Mouse (Mus musculus) c-Kit-positive CD71-positive TER-119-positive erythroid progenitor cells, embryonic 14.5 days (primary cell): ENCODE results near the gene Vgll4.
"Not testable (repeated sequence)": the region's sequence is repeated elsewhere in the genome, so short reads cannot be mapped to it uniquely, and the experiment has no call there.

ENCODE experiments used
- DNase-seq: peaks from one replicate; pipeline ENCODE4 v3.0.0-alpha.2; 2013; ENCODE audit warnings: low spot score

Vgll4 gene

GRCm38 (mm10) chr6:114893427-114894209, 76.2 kb downstream of the Vgll4 start:
- no peak for DNase-seq

DNA sequence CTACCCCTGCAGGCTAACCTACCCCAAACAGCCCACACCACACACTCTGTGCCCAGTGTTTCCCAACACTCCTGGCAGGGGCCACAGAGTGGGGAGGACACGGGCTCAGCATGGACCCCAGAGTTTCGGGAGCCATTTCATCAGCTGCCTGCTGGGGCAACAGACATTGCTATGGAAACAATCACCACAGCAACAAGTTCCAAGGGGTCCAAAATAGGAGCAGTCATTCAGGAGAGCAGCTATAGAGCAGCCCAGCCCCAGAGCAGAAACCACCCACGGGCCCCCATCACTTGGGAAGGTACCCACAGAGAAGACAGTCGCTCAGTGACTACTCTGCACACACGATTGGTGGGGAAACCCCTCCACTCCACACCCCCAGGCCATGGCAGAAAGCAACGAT, 77.4 kb downstream of the Vgll4 start:
- no peak for DNase-seq

GRCm38 (mm10) chr6:114891771-114892170, 78.0 kb downstream of the Vgll4 start:
- no peak for DNase-seq

DNA sequence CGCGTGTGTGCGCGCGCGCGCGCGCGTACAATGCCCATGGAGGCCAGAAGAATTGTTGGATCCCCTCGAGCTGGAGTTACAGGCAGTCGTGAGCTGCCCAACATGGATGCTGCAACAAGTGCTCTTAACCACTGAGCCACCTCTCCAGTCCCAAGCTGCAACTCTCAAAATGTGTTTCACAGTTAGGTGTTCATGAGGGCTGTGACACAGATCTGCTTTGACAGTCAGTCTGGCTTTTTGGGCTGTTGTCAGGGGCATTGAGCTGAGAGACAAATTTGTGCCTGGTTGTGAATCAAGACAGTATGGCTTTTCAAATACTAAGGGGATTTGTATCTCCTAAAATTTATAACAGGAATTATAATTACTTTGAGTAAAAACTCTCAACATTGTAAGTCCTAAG, 78.5 kb downstream of the Vgll4 start:
- DNase-seq, result no peak

DNA sequence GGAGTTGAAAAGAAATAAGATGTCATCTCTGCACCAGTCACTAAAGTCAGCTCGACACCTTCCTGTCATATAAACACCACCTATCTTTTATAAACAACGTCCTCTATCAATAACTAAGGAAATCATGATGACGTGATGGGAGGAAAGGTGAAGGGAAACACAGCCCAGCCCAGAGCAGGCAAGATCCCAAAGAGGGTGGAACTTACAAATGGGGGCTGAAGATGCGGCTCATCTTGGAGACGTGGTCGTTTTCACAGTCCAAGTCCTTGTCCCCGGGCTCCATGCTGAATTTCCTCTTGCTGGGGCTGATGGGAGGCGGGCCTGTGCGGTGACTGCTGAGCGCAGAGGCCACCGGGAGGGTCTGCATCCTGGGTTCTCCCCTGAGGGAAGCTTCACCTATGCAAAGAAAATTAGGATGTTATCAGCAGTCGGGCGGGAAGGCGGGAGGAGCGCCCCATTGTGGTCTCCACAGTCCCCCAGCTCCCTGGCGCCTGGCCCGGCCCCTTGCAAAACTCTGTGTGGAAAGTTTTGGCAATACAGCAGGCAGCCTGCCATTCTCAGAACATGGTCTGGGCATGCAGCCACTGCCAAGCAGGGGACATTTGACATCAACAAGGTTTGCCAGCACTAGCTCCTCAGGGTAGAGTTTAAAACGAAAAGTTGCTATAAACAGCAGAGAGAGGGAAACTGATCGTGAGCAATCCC, 79.2 kb downstream of the Vgll4 start:
- no peak for DNase-seq

DNA sequence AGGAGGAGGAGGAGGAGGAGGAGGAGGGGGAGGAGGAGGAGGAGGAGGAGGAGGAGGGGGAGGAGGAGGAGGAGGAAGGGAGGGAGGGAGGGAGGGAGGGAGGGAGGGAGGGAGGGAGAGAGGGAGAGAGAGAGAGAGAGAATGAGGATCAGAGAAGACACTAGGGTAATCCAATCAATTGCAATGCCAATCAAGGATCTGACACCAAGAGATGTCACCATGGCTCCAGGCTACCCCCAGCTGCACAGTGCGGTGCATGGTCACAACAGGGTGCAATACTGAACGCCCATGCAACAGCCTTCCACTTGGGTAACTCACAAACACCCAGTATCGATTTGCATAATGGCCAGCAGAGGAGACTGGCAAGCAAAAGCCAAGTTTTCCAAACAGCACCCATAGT, 79.8 kb downstream of the Vgll4 start:
- not testable (repeated sequence) for DNase-seq

DNA sequence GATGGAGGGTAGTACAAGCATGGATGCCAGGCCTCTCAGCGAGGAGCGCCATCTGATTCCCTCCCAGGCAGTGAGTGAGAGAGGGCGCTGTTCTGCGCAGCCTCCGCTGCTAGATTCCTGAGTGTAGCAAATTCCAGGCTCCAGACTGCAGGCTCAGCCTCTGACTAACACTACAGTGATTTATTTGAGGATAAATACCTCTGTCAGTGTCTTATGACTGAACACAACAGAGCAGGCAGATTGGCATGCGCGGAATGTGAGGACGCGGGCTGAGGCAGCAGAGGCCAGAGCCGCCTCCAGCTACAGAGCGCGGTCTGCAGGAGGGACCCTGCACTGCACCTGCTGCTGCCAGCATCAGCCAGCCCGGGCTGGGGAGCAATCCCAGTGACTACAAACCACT, 80.9 kb downstream of the Vgll4 start:
- DNase-seq, result no peak

DNA sequence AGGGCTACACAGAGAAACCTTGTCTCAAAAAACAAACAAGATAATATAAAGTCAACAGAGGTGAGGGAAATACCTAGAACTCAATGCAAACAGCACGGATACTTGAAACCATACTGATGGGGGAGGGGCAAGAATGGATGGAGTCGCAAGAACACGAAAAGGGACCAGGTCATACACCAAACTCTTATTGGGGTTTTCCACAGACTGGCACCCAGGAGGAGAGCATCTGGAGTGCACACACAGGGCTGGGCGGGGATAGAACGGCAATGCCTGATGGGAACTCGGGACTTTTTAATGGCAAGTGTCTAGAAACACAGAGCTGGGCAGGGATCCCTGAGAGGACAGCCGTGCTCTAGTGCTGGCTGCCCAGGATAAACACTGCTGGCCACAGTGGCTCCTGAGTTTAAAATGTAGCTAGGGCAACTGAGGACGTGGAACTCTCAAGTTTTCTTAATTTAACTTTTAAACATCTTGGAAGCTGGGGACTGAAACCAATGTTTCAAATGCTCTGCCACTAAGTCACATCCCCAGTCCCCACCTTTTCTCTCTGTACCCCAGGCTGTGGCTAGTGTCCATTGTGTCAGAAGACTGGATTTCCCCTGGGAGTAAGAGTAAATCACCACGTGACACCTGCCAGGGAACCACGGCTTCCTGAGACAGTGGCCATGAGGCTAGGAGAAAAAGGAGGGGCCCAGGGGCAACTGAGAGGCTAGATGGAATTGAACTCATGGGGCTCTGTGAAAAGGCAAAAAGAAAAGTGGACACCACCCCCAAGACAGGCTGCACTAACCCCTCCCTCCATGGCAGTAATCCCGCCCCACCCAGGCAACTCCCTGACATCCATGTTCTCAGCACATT, 83.1 kb downstream of the Vgll4 start:
- no peak for DNase-seq

GRCm38 (mm10) chr6:114886012-114886411, 83.8 kb downstream of the Vgll4 start:
- DNase-seq, result no peak

DNA sequence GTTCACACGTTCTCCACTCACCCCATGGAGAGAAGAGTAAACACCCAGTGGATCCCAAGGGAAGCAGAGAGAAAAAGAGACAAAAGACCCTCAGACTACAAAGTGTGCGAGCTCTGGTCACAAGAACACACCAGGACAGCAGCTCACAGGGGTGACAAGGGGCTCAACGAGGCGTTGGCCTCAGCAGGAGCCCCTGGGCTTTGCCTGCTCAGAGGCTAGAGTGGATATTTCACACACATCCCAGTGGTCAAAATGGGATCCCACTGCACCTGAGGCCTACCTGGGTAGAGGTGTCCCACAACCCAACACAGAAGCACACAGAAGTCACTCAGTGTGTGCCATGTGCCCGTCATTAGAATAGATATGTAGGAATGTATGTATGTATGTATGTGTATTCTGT, 84.7 kb downstream of the Vgll4 start:
- no peak for DNase-seq

GRCm38 (mm10) chr6:114883261-114883740, 86.5 kb downstream of the Vgll4 start:
- DNase-seq, result no peak

DNA sequence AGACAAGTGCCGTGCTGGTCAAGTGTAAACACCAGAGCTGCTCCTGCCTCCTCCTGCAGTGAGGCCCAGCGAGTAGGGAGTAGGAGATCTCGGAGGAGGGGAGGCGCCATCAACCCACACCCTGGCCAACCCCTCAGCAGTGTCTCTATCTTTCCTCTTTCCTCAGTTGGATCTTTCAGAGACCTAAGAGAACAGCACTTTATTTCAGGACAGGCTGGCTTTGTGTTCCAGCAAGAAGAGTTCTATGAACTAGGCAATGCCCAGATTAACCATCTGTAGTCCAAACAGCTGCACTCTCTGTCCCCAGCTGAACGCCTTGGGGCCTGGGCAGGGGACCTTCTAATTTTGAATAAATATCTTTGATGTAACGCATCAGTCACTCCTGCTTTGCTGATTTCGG, 87.1 kb downstream of the Vgll4 start:
- no peak for DNase-seq

DNA sequence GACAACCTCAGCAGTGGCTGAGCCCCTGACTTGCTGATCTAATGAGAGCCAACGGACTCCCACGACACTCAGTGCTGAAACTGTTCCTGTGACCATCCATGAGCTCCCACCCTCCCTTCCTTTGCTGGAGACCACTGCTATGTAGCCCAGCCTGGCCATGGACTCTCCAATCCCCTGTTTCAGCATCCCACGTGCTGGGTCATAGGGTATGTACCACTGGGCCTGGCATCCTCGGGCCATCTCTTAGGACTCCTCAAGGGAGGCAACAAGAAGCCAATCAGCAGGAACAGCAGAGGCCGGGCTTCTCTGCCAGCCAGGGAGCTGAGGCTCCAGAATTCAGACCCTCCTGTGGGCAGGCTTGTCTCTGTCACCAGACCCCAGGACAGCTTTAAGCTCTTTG, 87.6 kb downstream of the Vgll4 start:
- no peak for DNase-seq

DNA sequence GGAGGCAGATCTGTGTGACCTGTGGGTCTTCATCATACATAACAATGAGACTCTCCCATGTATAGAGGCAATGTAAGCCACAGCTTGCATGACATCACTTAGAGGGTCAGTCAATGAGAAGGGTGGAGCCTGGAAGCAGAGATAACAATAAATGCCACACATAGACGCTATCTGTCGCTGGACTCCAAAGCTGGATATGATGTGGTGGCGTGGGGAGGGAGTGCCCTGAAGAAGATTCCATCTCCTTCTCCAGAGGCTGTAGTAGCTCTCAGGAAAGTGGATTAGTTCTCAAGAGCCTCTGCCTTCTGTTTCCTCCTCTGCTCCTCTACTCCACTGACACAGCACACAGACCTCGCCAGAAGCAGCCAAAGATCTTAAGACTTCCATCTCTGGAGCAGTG, 89.0 kb downstream of the Vgll4 start:
- DNase-seq, result no peak

DNA sequence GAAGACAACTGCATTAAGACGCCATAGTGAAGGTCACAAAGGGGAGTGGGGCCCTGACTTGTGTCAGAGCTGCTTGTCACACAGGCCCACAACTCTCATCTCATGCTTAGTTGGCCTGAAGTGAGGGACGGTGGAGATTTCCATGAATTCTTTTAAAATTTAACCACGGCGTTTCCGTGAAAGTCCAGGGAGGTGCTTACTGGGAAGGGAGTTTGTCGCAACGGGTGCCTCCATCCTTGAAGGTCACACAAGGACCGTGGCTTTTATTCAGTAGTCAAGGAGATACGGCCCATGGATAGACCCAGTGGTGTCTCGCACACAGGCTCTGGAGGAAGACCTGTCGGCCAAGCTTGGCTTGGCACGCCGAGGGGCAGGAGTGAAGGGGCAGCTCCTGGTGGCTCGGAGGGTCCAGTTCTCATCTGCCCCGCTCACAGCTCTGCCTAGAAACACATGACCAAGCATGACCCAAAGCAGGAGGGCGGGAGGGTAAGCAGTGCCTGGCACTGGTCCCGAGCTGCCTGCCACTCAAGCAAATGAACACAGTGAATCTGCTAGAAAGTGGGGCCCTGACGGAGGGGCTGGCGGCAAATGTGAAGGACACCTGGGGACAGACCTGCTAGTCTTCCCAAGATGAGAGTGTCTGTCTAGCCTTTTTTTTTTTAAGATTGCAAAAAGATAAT, 90.8 kb downstream of the Vgll4 start:
- no peak for DNase-seq

DNA sequence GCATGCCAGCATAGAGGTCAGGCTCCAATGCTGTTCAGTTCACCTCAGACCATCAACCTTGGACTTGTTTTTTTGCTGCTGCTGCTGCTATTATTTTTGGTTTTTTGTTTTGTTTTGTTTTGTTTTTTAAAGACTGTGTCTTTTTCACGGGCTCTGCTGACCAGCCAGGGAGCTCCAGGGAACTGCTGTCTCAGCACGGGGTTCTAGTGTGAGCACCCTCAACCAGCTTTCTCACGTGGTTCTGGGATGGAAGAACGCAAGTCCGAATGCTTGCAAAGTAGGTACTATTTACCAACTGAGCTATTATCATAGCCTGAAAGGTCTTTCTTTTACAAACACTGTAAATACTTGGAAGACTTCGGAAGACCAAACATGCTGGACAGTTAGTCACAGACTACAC, 93.2 kb downstream of the Vgll4 start:
- DNase-seq, result no peak

DNA sequence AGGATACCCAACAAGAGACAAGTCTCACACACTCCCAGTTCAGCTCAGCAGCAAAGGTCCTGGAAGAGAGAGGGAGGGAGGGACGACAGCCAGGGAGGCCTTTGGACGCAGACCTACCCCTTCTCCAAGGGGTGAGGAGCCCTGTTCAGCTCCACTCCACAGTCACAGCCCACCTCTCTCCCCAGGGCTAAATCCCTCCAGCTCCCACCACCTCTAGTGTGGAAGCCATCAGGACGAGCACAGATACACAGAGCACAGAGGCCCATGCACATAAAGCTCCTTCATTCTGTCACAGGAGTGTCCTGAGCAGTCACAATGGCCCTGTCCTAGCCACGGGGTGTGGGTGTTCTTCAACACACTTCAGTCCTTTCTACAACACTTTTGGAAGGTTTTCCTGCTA, 93.8 kb downstream of the Vgll4 start:
- no peak for DNase-seq

DNA sequence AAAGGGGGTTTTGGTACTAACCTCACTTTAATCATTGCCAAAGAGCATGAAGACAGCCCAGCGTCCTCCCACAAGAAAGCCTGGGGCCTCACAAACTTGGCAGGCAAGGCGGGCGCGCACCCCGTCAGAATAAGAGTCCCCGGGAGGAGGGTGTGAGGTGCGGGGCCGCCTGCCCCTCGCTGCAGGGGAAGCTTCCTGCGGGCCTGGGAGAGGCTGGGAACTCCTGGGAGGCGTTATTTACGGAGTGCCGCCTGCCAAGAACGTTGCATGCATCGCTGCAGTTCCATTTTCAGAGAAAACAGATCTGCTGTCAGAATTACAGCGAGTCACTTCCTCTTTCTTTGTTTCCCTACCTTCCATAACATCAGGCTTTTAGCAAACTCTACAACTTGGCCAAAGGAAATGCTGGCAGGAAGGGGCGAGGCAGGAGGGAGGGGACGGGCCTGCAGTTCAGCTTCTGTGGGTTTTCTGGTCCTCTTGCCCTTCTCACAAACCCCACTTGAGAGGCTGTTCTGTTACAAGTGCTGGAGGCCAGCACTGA, 94.7 kb downstream of the Vgll4 start:
- peak; percentile 72 for DNase-seq

DNA sequence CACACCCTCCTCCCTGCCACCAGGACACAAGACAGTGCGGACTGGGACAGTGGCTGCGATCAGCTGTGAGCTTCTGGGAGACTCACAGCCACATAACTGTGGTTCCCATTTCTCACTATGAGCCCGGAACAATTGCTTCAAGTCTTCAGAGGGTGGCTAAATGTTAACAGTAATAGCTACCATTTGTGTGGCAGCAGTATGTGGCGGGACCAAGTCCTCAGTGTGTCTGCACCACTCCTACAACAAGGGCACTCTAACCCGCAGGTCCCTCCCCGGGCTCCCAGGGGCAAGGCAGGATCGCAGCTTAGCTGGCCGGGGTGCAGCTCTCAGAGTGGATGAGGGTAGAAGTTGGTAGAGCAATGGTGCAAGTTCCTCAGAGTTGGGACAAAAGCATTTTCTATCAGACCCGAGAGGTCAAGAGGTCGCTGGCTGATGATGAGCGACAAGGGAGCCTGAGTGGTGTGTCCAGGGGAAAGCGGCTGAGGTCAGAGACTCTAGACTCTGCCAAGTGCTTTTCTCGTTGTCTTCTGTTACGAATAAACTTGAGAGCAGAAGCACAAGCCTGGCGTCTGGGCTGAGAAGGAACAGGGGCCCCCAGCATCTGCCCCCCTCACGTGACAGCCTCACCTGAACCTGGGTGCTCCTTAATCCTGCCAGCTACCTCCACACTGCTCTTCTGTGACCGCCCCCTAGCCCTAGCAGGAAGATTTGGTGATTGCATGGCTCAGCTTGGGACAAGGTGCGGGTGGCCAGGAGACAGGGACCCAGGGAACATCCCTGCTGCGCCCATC, 95.5 kb downstream of the Vgll4 start:
- peak; percentile 20 for DNase-seq

GRCm38 (mm10) chr6:114873808-114874137, 96.0 kb downstream of the Vgll4 start:
- no peak for DNase-seq

- no peak for DNase-seq
These were observed 98.7 kb downstream of the Vgll4 start for GRCm38 (mm10) chr6:114871010-114871660.
